ENCODE assay signal across 9 mouse cellular contexts in genomic region chrX:96130139-96130538, GRCm38 (mm10). TPM values are rescaled to one million over a fixed set of nuclear protein-coding genes. Genes with fewer than 3 reads are reported as not detected.
A peak's percentile ranks its signal among the peaks of the same experiment; 100 is the strongest.
DNase-seq lines count a peak whose midpoint lies in the region; ATAC-seq and TF ChIP-seq lines count a peak whose summit lies in the region.
"Had no signal": no experiment of that assay in that cellular context is flagged by ENCODE, and none has a peak within 500 bp of the region (broad histone marks: within the 10 kb centered on the region; RNA-seq: fewer than 3 reads in every experiment).

No protein-coding gene starts in this region.

- no peak for TF ChIP-seq POLR2A in lung, adult 2 months (IDR thresholded peaks at IDR 0.05; ENCODE audit: borderline replicate concordance, extremely low read depth, low read depth, low read length)

- no peak for TF ChIP-seq CTCF in lung, adult 2 months (IDR thresholded peaks at IDR 0.05; ENCODE audit: insufficient read depth, low read length)

- H3K4me3 ChIP-seq in lung, adult 2 months (replicated peaks; ENCODE audit: extremely low read depth, low read depth, low read length): no peak overlapping the region
- H3K4me3 ChIP-seq in intestine, embryonic 16.5 days (ENCODE audit: low read length): no peak overlapping the region
- H3K4me3 ChIP-seq: neural tube, embryonic 13.5 days had no signal

- H3K27me3 ChIP-seq in intestine, embryonic 16.5 days (replicated peaks; ENCODE audit: control insufficient read depth, insufficient read depth, low read length): 0 out of 2 replicates have a peak, but pooled peaks cover 4% of the 10 kb centered on the region
- H3K27me3 ChIP-seq: neural tube, embryonic 13.5 days had no signal

- H3K36me3 ChIP-seq in intestine, embryonic 16.5 days (ENCODE audit: control insufficient read depth, insufficient read depth, low read length): no peaks in the 10 kb centered on the region
- H3K36me3 ChIP-seq: neural tube, embryonic 13.5 days had no signal

- no peak overlapping the region for H3K4me2 ChIP-seq in intestine, embryonic 16.5 days (ENCODE audit: low read depth, low read length)
- H3K4me2 ChIP-seq: neural tube, embryonic 13.5 days had no signal

- 26% methylated on average over 5 of the region's 5 CpGs for WGBS in lung, adult 2 months
- WGBS in intestine, embryonic 16.5 days: 50% methylated on average over 5 of the region's 5 CpGs

- H3K27ac ChIP-seq in intestine, embryonic 16.5 days (ENCODE audit: low read length): no peak overlapping the region
- H3K27ac ChIP-seq: neural tube, embryonic 13.5 days had no signal

- H3K4me1 ChIP-seq in lung, adult 2 months (ENCODE audit: control insufficient read depth, insufficient read depth, low read length): peaks cover 35% of the 10 kb centered on the region
- H3K4me1 ChIP-seq in intestine, embryonic 16.5 days (ENCODE audit: control insufficient read depth, insufficient read depth, low read length): no peaks in the 10 kb centered on the region
- H3K4me1 ChIP-seq: neural tube, embryonic 13.5 days had no signal

- DNase-seq in lung, adult 18-20 months: peak; percentile 72 to 79
- DNase-seq in lung, adult 2 months: no peak
- peak; percentile 14 for DNase-seq in embryo, embryonic 11 days
- peak; percentile 75 for DNase-seq in lung, postnatal 10 days
- peak; percentile 39 to 71 for DNase-seq in thymus, adult 18-20 months
- DNase-seq in cerebellum, adult 18-20 months: no peak
- no peak for DNase-seq in cerebellum, postnatal 25 days

- 0 out of 2 replicates have a peak, but pooled peaks have one; percentile 74 for ATAC-seq in intestine, embryonic 16.5 days

- H3K9ac ChIP-seq in intestine, embryonic 16.5 days (ENCODE audit: low read depth, low read length): no peak overlapping the region
- H3K9ac ChIP-seq: neural tube, embryonic 13.5 days had no signal

- H3K9me3 ChIP-seq in intestine, embryonic 16.5 days (ENCODE audit: control insufficient read depth, low read length): no peaks in the 10 kb centered on the region
- H3K9me3 ChIP-seq: neural tube, embryonic 13.5 days had no signal

RNA-seq across cellular contexts. Expression of gene Msn, which starts 34.3 kb away (rescaled TPM):
- 290 and 370 TPM in 2 replicates for polyA plus RNA-seq in lung, adult 2 months (2012; rRNA removed)
- polyA plus RNA-seq in intestine, embryonic 16.5 days (2015; fragmentation: Nextera tagmentation; extraction: Ambion mirVana): 63.3 and 65.4 TPM in 2 replicates

Comparison
In these comparisons a context has a peak if more than half of its experiments do, and no peak if none do; other contexts are left out.
1. DNase-seq: peak in lung, adult 18-20 months (2 of 2), embryo, embryonic 11 days (single experiment), lung, postnatal 10 days (single experiment) and thymus, adult 18-20 months (2 of 2); none in lung, adult 2 months (single experiment), cerebellum, adult 18-20 months (0 of 2) and cerebellum, postnatal 25 days (0 of 2).